Mouse (Mus musculus): ENCODE results near the gene Tmem203.
"Not testable (repeated sequence)": the region's sequence is repeated elsewhere in the genome, so short reads cannot be mapped to it uniquely, and the experiment has no call there.

DNA sequence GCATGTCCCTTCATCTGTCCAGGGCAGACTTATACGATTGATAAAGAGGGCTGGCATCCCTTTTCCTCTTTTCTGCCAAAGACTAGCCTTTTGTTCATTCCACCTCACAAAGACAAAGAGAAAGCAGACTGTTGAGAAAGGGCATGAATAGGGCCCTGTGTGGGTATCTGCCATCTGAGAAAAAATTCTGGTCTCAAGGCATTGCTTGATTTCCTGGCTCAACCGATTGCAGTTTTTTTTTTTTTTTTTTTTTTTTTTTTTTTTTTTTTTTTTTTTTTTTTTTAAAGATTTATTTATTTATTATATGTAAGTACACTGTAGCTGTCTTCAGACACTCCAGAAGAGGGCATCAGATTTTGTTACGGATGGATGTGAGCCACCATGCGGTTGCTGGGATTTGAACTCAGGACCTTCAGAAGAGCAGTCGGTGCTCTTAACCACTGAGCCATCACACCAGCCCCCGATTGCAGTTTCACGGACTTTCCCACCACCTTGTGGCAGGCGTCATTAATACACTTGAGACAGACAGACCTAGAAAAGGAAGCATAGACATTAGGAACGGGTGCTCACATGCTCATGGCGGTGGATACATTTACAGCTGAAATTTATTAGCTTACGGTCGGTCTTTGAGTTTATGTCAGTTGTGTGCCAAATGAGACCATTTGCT, 1.3 kb downstream of the Tmem203 start:
- TF ChIP-seq GATA1, TAL1 (IDR thresholded peaks at IDR 0.05; ENCODE audit: low read length): not testable (repeated sequence)

Measured in erythroblast, embryonic 14.5 days (primary cell).